Mouse (Mus musculus) midbrain, embryonic 15.5 days (tissue): ENCODE measurements around the gene Sct. TPM values are rescaled to one million over a fixed set of nuclear protein-coding genes. Genes with fewer than 3 reads are reported as not detected.

Source experiments
- ATAC-seq: fragments of 200-750 bp; cut with Nextera tagmentation; replicated peaks from 2 replicates; pipeline ENCODE4 v1.8.0; 2017; ENCODE audit warnings: moderate TSS enrichment
- H3K27ac ChIP-seq: fragments of 300-500 bp; sonication (generic); 2 replicates; pipeline ENCODE4 v1.5.1; 2015; ENCODE audit warnings: mild to moderate bottlenecking, inconsistent platforms
- H3K27me3 ChIP-seq: fragments of 300-500 bp; sonication (generic); replicated peaks from 2 replicates; pipeline ENCODE4 v1.6.1; 2015; ENCODE audit warnings: inconsistent platforms
- H3K36me3 ChIP-seq: fragments of 300-500 bp; sonication (generic); replicated peaks from 2 replicates; pipeline ENCODE4 v1.6.1; 2015; ENCODE audit warnings: inconsistent platforms
- H3K4me1 ChIP-seq: fragments of 300-500 bp; sonication (generic); 2 replicates; pipeline ENCODE4 v1.6.1; 2015; ENCODE audit warnings: inconsistent platforms
- H3K4me2 ChIP-seq: fragments of 300-500 bp; sonication (generic); 2 replicates; pipeline ENCODE4 v1.6.1; 2015; ENCODE audit warnings: inconsistent platforms, mild to moderate bottlenecking, moderate library complexity
- H3K4me3 ChIP-seq: fragments of 300-500 bp; sonication (generic); 2 replicates; pipeline ENCODE4 v1.5.1; 2015; ENCODE audit warnings: mild to moderate bottlenecking, inconsistent platforms
- H3K9ac ChIP-seq: fragments of 300-500 bp; sonication (generic); 2 replicates; pipeline ENCODE4 v1.6.1; 2015; ENCODE audit warnings: mild to moderate bottlenecking, inconsistent platforms
- H3K9me3 ChIP-seq: fragments of 300-500 bp; sonication (generic); 2 replicates; pipeline ENCODE4 v1.6.1; 2016; ENCODE audit warnings: inconsistent platforms
- WGBS: fragments of 180-500 bp; shearing (Covaris S2); methylation state at CpG from one replicate; pipeline ENCODE4 v1.1.7; 2015; ENCODE audit warnings: mixed read lengths; 5-methylcytosine and 5-hydroxymethylcytosine counted together
- polyA plus RNA-seq: library from polyadenylated mRNA; unstranded; fragments of >200 nt; fragmentation: Nextera tagmentation; extraction: Ambion mirVana; gene quantifications from 2 replicates; pipeline ENCODE4 v1.2.1, GENCODE M21; 2015

Sct gene
- polyA plus RNA-seq, 1 experiment from 2014 or later = 1.6 TPM

DNA sequence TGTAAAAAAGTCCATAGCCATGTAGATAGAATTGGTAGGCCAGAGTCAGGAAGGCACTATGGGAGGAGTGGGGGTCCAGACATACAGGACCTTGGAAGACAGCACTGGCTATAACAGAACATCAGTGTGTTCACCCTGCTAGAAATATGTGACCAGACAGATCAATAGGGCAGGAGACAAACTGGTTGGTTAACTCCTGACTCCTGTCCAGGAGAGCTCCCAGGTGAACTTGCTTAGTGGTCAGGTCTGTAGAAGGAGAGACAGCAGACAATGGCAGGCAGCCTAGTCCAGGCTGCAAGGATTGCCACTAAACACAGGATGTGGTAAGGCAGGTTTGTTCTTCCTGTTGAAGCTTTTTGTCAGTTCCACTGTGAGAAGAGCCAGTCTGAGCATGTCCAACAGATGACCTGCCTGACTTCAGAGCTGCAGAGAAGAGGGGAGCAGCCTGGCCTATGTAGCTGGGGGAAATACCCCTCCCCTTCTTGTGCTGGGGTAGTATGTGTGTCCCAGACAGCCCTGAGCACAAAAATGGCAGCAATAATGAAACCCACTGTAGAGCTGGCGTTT, 23.9 kb upstream of the Sct start:
- no peaks in the 10 kb centered on the region for H3K27me3 ChIP-seq
- no peak for ATAC-seq
- H3K4me1 ChIP-seq = no peaks in the 10 kb centered on the region
- no peak overlapping the region for H3K9ac ChIP-seq
- H3K27ac ChIP-seq = no peak overlapping the region
- 81% methylated on average over 1 of the region's 1 CpGs for WGBS
- no peak overlapping the region for H3K4me2 ChIP-seq
- H3K9me3 ChIP-seq = no peaks in the 10 kb centered on the region
- H3K4me3 ChIP-seq = no peak overlapping the region
- H3K36me3 ChIP-seq = peaks cover 48% of the 10 kb centered on the region

- Histone ChIP-seq H3K9me3 (no peaks in the 10 kb centered on the region), H3K36me3 (peaks cover 39% of the 10 kb centered on the region), H3K27me3 (no peaks in the 10 kb centered on the region), H3K9ac (no peak overlapping the region), H3K27ac (no peak overlapping the region), H3K4me3 (no peak overlapping the region), H3K4me1 (no peaks in the 10 kb centered on the region), H3K4me2 (no peak overlapping the region)
- WGBS = 98% methylated on average over 9 of the region's 9 CpGs
- ATAC-seq = no peak
These were observed 22.5 kb upstream of the Sct start for GRCm38 (mm10) chr7:141301386-141301785.

GRCm38 (mm10) chr7:141299175-141299574, 20.2 kb upstream of the Sct start:
- no peak overlapping the region for H3K4me3 ChIP-seq
- H3K4me2 ChIP-seq = no peak overlapping the region
- H3K27me3 ChIP-seq = peaks cover 16% of the 10 kb centered on the region
- H3K27ac ChIP-seq = no peak overlapping the region
- 94% methylated on average over 8 of the region's 8 CpGs for WGBS
- H3K4me1 ChIP-seq = peaks cover 3% of the 10 kb centered on the region
- H3K9me3 ChIP-seq = no peaks in the 10 kb centered on the region
- ATAC-seq = no peak
- H3K9ac ChIP-seq = no peak overlapping the region
- peaks cover 27% of the 10 kb centered on the region for H3K36me3 ChIP-seq

GRCm38 (mm10) chr7:141297926-141298650, 19.2 kb upstream of the Sct start:
- Histone ChIP-seq H3K4me3 (no peak overlapping the region), H3K9ac (no peak overlapping the region), H3K27ac (no peak overlapping the region), H3K27me3 (peaks cover 27% of the 10 kb centered on the region), H3K4me2 (no peak overlapping the region), H3K36me3 (peaks cover 19% of the 10 kb centered on the region; the same call in 1 of the 2 replicates), H3K9me3 (no peaks in the 10 kb centered on the region), H3K4me1 (peaks cover 13% of the 10 kb centered on the region)
- ATAC-seq = no peak
- WGBS = 83% methylated on average over 3 of the region's 3 CpGs

DNA sequence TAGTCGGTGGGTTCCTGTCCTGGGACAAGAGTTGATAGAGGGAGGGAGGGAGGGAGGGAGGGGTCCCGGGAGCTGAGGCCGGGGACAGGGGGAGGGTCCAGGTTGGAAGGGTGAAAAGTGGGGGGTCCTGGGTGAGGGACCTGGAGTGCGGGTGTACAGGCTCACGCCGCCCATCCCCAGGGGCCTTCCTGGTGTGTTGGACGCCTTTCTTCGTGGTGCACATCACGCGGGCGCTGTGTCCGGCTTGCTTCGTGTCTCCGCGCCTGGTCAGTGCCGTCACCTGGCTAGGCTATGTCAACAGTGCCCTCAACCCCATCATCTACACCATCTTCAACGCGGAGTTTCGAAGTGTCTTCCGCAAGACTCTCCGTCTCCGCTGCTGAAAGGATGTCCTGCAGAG, 15.5 kb upstream of the Sct start:
- no peak overlapping the region for H3K9ac ChIP-seq
- 8% methylated on average over 22 of the region's 22 CpGs for WGBS
- H3K27me3 ChIP-seq = peaks cover 46% of the 10 kb centered on the region
- H3K4me1 ChIP-seq = peaks cover 30% of the 10 kb centered on the region
- H3K27ac ChIP-seq = no peak overlapping the region
- peak overlapping the region; percentile 66 for H3K4me2 ChIP-seq
- peaks cover 6% of the 10 kb centered on the region; the same call in 1 of the 2 replicates for H3K36me3 ChIP-seq
- 0 out of 2 replicates have a peak overlapping the region, but pooled peaks have one; percentile 35 for H3K4me3 ChIP-seq
- no peaks in the 10 kb centered on the region for H3K9me3 ChIP-seq
- ATAC-seq = no peak

DNA sequence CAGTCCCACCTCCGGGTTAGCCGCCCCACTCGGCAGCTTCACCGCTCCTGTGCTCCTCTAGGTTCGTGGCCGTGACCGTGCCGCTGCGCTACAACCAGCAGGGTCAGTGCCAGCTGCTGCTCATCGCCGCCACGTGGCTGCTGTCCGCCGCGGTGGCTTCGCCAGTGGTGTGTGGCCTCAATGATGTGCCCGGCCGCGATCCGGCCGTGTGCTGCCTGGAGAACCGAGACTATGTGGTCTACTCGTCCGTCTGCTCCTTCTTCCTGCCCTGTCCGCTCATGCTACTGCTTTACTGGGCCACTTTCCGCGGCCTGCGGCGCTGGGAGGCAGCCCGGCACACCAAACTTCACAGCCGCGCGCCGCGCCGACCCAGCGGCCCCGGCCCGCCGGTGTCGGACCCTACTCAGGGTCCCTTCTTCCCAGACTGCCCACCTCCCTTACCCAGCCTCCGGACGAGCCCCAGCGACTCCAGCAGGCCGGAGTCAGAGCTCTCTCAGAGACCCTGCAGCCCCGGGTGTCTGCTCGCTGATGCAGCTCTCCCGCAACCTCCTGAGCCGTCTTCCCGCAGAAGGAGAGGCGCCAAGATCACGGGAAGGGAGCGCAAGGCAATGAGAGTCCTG, 15.0 kb upstream of the Sct start:
- 1% methylated on average over 53 of the region's 53 CpGs for WGBS
- no peak for ATAC-seq
- Histone ChIP-seq H3K4me2 (peak overlapping the region; percentile 66), H3K9ac (peak overlapping the region; percentile 27; the same call in 1 of the 2 replicates), H3K27me3 (peaks cover 46% of the 10 kb centered on the region), H3K4me1 (peaks cover 30% of the 10 kb centered on the region), H3K9me3 (no peaks in the 10 kb centered on the region), H3K27ac (no peak overlapping the region), H3K4me3 (peak overlapping the region; percentile 35), H3K36me3 (0 out of 2 replicates have a peak, but pooled peaks cover 3% of the 10 kb centered on the region)

DNA sequence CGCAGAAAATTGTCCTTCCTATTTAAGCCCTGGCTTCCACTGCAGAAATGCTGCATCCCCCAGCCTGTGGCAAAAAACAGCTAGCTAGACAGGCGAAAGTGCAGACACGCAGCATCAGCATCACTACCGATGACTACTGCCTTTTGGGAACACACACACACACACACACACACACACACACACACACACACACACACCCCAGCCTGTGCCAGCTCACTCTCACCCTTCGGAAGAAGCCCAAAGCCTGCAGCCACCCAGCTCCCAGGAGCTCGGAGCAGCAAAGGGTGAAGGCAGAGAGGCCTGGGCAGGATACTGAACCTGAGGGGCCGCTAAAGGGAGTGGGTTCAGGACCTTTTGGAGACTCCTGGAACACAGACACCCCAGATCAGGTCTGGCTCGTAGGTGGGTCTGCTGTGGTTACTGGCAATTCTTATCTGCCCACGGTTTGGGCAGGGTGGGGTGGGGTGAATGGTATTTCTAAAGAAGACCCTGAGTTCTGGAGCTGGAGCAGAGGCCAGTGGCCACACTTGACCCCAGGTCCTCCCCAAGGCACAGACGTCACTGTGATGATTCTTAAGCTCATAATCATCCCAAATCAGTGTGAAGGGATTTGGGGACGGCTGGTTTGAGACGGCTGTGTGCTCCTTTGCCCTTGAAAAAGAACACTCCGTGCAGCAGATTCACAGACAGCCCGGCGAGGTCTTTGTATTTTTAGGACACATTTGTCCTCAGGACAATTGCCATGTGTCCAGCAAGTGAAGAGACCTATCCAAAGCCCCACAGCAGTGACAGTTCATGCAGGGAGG, 13.9 kb upstream of the Sct start:
- H3K9ac ChIP-seq = no peak overlapping the region; the same call in 1 of the 2 replicates
- 0 out of 2 replicates have a peak, but pooled peaks cover 3% of the 10 kb centered on the region for H3K36me3 ChIP-seq
- H3K4me2 ChIP-seq = peak overlapping the region; percentile 91
- H3K27me3 ChIP-seq = peaks cover 46% of the 10 kb centered on the region
- peak overlapping the region; percentile 47 for H3K4me3 ChIP-seq
- no peaks in the 10 kb centered on the region for H3K9me3 ChIP-seq
- ATAC-seq = no peak
- H3K4me1 ChIP-seq = peaks cover 30% of the 10 kb centered on the region
- WGBS = 20% methylated on average over 15 of the region's 15 CpGs
- H3K27ac ChIP-seq = no peak overlapping the region

GRCm38 (mm10) chr7:141291921-141292582, 13.1 kb upstream of the Sct start, which contains the start of gene Drd4:
Gene Drd4 (plus strand): TSS chr7:141292006.
- H3K4me3 ChIP-seq = peak within 1 kb of the TSS; percentile 47
- peak within 1 kb of the TSS; percentile 54 for H3K9ac ChIP-seq
- H3K4me2 ChIP-seq = peak within 1 kb of the TSS; percentile 91
- peaks cover 46% of the 10 kb centered on the region for H3K27me3 ChIP-seq
- 1% methylated on average over 46 of the region's 46 CpGs for WGBS
- peaks cover 30% of the 10 kb centered on the region for H3K4me1 ChIP-seq
- H3K27ac ChIP-seq = no peak within 1 kb of the TSS
- no peaks in the 10 kb centered on the region for H3K9me3 ChIP-seq
- peak; percentile 63 for ATAC-seq
- H3K36me3 ChIP-seq = 0 out of 2 replicates have a peak, but pooled peaks cover 3% of the 10 kb centered on the region

GRCm38 (mm10) chr7:141288042-141288441, 9.1 kb upstream of the Sct start:
- no peak for ATAC-seq

DNA sequence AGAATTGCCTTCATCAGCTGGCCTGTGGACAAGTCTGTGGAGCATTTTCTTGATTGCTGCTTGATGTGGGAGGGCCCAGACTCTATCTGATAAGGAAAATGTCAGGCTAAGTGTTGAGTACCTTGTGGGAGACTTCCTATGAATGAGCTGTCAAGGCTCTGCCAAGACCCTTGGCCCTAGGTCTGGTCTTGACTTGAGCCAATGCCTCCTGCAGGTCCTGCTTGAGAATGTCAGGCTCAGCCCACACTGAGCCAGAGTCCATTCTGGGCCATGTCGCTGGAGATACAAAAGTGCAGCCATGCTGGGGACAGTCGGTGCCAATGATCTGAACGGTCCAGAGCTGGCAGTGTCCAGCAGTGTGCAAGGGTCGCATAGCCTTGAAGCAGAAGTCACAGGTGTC, 3.8 kb upstream of the Sct start:
- Histone ChIP-seq H3K4me3 (no peak overlapping the region), H3K36me3 (no peaks in the 10 kb centered on the region), H3K27ac (no peak overlapping the region), H3K27me3 (no peaks in the 10 kb centered on the region), H3K9ac (no peak overlapping the region), H3K9me3 (no peaks in the 10 kb centered on the region), H3K4me1 (no peaks in the 10 kb centered on the region), H3K4me2 (no peak overlapping the region)
- ATAC-seq = no peak
- 88% methylated on average over 4 of the region's 4 CpGs for WGBS

More at GRCm38 (mm10) chr7:141288042-141288441, 9.1 kb upstream of the Sct start:
- Histone ChIP-seq H3K27me3 (peaks cover 19% of the 10 kb centered on the region), H3K4me1 (peaks cover 17% of the 10 kb centered on the region; the same call in 1 of the 2 replicates), H3K9ac (no peak overlapping the region), H3K36me3 (no peaks in the 10 kb centered on the region), H3K9me3 (no peaks in the 10 kb centered on the region), H3K4me2 (no peak overlapping the region), H3K27ac (no peak overlapping the region), H3K4me3 (no peak overlapping the region)
- 90% methylated on average over 3 of the region's 3 CpGs for WGBS

- Histone ChIP-seq H3K9me3 (no peaks in the 10 kb centered on the region), H3K9ac (no peak overlapping the region), H3K27ac (no peak overlapping the region), H3K27me3 (no peaks in the 10 kb centered on the region), H3K36me3 (no peaks in the 10 kb centered on the region), H3K4me3 (no peak overlapping the region), H3K4me2 (no peak overlapping the region), H3K4me1 (no peaks in the 10 kb centered on the region)
- no peak for ATAC-seq
- WGBS = 49% methylated on average over 6 of the region's 6 CpGs
These were observed 2.5 kb upstream of the Sct start for GRCm38 (mm10) chr7:141281442-141281841.
